Mouse (Mus musculus): Measurements from ENCODE around the gene Aars2.

Aars2 gene

GRCm38 (mm10) chr17:45543115-45543514, 36.5 kb downstream of the Aars2 start:
- DNase-seq (ENCODE audit: low spot score) = no peak

DNA sequence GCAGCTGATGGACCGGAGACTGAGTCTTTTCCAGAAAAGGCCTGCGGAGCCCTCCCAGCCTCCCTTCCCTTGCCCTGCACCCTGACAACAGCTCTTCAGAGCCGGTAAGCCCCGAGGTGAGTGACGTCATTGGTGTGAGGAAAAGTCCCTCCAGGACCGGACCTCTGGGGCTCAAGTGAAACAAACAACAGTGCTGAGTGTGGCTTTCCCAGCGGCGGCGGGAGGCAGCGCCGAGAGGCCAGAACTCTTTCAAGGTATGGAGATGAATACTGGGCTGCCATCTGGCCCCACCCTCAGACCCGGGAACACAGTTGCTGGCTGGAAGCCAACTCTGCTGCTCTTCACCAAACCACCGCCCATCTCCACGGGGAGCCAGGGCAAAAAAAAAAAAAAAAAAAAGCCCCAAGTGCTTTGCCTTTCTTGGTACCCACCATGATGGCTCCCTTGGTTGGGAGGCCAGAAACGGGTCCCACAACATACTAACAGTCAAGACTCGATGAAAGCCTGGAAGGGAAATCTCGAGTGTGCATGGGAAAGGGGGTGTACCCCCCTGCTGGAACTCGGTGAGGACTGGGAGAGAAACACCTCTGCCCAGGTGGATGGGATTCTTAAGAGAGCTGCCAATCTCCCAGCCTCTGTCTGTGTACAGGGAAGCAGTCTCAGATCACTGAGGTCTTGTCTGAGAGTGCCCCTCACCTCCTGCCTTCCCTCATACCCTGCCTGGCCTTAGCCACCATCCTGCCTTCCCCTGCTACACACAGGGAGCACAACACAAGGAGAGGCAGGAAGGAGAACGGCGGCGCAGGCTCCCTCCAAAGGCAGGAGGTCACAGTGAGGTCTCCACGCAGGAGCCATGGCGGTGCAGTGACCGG, 37.6 kb downstream of the Aars2 start:
- no peak for DNase-seq (ENCODE audit: low spot score)

DNA sequence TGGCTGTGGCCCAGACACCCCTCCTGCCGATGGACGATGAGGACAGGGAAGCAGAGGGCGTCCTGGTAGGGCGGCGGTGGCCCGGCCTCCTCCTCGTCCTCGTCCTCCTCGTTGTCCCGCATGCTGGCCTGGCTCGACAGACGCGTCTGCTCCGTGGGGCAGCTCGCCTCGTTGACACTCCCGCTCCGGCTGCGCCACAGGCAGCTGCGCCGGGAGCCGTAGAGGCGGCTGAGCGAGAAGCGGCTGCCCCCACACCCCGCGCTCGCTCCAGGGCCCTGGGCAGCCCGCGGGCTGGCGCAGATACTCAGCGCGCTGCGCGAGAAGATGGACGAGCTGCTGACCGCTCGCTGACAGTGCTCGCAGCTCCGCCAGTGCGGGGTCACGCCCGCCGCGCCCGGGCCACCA, 38.2 kb downstream of the Aars2 start:
- DNase-seq (ENCODE audit: low spot score) = no peak

DNA sequence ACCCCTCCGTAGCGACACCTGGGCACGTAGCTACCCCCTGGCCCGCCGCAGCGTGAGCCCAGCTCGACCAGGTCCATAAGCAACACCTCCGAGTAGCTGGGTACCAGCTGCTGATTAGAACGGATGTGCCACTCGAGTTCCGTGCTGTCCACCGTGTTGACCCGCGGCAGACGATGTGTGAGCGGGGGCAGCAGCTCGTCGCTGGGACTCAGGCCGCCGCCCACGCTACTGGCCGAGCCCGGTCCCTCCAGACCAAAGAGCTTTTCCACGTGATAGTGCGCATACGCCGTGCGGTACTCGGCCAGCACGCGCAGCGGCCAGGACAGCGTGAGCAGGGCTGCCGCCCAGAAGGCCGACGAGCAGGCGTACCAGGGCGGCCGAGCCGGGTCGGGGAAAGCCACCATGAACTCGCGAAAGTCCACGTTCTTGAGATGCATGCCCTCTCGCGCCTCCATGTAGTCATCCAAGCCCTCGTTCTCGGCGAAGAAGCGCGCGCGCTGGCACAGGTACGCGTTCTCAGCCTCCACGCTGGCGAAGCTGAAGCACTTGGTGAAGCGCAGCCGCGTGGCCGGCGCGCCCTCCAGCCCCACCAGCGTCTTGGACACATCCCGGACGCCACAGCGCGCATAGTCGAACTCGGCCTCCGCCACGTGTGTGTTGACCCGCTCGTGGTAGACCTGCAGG, 38.8 kb downstream of the Aars2 start:
- no peak for DNase-seq (ENCODE audit: low spot score)

DNA sequence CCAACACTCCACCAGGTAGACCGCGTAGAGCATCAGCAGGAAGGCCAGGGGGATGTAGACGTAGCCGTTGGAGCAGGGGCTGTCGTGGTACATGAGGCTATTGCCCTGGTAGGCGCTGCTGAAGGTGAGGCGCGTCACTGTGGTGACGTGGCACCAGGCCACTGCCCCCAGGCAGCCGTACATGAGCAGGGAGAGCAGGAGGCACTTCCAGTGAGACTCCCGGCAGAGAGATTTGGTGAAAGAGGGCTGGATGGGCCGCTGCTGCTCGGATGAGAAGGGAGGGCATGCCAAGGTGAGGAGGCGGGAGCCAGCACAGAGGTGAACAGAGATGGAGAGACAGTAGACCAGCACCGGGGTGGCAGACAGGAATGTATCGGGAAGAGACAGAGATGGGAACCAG, 40.3 kb downstream of the Aars2 start:
- DNase-seq (ENCODE audit: low spot score) = no peak

GRCm38 (mm10) chr17:45547461-45548190, 41.0 kb downstream of the Aars2 start:
- DNase-seq (ENCODE audit: low spot score) = no peak

- no peak for DNase-seq (ENCODE audit: low spot score)
Observed at GRCm38 (mm10) chr17:45548541-45549512, 42.2 kb downstream of the Aars2 start.

- DNase-seq (ENCODE audit: low spot score) = no peak
Observed at GRCm38 (mm10) chr17:45549617-45550181, 43.1 kb downstream of the Aars2 start, which contains the start of gene Tmem151b. TSS of gene Tmem151b (minus strand) at chr17:45549677.

DNA sequence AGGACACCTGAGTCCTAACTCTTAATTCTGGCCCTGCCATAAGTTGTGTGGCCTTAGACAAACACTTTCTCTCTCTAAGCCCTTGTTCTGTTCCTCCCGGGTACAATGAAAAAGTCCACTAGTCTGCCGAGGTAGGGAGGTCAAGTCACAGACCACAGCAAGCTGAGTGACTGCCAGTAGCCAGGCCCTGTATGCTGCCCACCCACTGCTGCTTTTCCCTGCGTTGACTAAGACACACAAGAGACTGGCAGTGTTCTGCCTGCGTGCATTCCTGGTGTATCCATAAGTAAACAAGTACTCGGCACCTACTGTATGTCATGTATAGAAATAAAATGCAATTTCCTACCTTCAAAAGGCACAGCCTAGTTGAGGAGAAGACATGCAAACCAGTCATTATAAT, 43.6 kb downstream of the Aars2 start:
- DNase-seq (ENCODE audit: low spot score) = no peak

DNA sequence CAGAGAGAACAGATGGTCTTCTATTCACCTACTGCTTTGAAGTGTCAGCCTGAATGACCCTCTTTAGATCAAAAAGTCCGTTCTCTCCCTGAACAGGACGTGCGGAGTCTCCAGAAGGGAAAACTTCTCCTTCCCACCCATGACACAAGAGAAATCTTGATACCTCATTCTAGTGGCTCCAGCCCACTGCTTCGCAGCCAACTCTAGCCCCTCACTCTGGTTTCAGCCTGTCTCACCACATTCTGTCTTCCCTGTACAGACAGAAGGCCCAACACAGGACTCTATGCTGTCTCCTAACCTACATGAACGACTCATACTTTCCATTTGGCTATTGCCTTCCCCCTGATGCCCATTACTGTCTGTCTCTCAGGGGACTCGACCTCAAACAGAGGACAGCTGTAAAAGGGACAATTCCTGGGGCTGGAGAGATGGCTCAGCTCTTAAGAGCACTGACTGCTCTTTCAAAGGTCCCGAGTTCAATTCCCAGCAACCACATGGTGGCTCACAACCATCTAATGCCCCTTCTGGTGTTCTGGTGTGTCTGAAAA, 44.7 kb downstream of the Aars2 start:
- no peak for DNase-seq (ENCODE audit: low spot score)

DNA sequence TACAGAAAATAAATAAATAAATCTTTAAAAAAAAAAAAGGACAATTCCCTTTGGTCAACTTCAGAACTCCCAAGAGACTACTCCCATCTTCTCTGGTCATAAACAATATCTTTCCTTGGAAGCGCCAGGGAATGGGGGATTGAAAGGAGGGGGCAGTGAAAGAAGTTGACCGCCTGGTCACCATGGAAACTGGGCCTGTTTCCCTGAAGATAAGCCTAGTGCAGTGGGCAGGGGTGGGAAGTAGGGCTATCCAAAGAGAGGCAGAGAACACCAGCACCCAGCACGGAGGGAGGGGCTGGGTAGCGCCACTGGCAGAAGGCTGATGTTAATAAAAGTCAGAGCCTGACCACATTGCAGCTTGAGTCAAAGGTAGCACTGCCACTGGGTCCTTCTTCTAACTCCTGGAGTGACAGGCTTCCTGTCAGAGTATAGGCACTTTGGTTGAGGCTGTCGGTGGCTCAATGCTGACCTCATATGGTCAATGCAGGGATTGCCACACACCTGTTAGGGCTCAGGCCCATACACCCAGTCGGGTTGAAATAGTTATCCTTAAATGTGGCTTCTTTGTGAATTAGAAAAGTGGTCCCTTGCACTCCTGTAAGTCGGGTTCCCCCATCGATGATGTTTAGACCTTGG, 45.3 kb downstream of the Aars2 start:
- peak; percentile 81 for DNase-seq (ENCODE audit: low spot score)

- no peak for DNase-seq (ENCODE audit: low spot score)
Observed at GRCm38 (mm10) chr17:45553065-45553464, 46.4 kb downstream of the Aars2 start.

GRCm38 (mm10) chr17:45554420-45554819, 47.8 kb downstream of the Aars2 start:
- no peak for DNase-seq (ENCODE audit: low spot score)

DNA sequence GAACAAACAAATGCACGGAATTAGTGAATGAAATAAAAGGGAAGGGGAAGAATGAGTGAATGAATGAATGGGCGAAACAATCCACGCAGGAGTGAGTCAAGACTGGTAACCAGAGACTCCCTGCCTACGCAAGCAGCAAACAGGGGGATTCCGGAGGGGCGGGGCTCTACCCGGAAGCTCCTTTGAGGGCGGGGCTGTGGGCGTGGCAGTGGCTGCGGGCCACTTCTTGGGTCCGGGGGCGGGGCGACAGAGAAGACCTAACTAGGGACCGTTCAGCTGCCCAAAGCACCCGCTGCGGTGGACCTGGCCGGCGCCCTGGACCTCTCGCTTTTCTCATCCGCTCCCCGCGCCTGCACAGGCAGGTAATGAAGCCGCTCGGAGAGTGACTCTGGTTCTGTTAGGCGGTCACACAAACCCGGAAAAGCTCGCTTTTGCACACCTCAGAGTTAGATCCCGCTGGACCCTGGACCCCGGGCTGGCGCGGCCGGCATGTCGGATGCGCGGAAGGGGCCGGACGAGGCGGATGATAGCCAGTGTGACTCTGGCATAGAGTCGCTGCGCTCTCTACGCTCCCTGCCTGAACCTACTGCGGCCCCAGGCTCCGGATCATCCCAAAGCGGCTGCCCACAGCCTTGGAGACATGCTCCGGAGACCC, 48.9 kb downstream of the Aars2 start, which contains the start of gene Nfkbie:
Gene Nfkbie (plus strand): TSS at position 252 of the 655 bp plus-strand sequence.
- DNase-seq (ENCODE audit: low spot score) = peak; percentile 66

GRCm38 (mm10) chr17:45556107-45556489, 49.5 kb downstream of the Aars2 start:
- no peak for DNase-seq (ENCODE audit: low spot score)

DNA sequence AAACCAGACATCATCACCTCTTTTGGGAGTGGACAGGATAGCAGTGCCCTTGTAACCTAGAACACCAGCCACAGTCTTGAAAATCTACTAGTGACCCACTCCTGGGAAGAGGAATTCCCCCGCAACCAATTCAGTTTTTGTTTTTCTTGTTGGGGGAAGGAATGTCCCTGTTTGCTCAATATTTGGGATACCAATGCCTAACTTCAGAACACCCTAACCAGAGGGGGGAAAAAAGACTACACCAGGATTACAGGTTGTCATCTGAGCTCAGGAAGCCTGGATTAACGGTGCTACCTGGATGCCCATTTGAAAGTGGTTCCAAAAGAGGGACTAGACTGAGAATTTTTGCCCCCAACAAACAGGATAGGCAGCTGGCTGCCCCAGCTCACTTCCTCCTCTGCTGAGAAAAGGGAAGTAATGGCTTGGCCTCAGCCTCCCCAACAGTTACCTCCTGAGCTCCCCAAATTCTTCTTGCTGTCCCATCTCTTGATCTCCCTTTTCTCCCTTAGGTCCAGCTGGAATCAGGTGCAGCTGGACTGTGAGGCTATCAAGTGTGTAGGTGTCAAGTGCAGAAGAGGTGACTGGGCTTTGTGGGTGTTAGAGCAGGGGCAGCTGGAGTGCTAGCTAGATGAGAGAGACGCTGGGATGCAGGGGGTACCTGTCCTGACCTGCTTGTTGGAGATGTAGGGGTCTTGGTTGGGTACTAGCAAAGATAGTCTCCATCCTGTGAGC, 50.0 kb downstream of the Aars2 start:
- DNase-seq (ENCODE audit: low spot score) = no peak

- no peak for DNase-seq (ENCODE audit: low spot score)
Observed at GRCm38 (mm10) chr17:45557246-45557824, 50.7 kb downstream of the Aars2 start.

DNA sequence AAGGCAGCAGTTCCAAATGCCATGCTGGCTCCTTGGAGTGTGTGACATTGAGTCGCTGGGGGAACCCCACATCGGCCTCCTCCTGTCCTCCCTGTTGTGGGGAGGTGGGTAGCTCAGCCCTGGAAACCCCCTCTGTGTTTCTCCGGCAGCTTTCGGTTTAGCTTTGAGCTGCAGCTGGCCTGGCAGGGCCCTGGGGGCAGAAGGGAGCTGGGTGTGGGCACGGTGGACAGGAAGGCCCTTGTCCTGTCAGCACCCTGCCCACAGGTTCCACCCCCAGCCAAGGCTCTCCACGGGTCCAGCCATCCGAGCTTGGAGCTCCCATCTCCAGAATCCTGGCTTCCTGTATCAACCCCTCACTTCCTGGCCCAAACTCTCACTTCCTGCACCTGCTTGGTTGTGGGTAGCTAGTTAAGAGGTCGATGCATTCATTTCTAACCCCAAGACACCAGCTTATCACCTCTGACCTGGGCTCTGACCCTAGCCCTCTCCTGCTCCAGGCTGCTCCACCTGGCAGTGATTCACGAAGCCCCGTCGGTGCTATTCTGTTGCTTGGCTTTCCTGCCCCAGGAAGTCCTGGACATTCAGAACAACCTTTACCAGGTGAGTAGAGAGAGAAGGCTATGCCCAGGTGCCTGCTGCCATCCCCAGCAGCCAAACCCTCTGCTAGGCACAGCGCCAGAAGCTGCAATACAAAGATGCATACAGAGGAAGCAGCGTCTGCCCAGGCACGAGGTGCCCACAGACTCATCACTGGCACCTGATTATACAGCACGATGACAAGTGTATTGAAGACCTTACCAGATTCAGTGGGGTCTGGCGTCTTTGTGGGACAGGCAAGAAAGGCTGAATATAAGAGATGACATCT, 51.6 kb downstream of the Aars2 start:
- no peak for DNase-seq (ENCODE audit: low spot score)
